Mouse (Mus musculus) liver, embryonic 12.5 days (tissue): Measurements from ENCODE around the gene Pkib. TPM values are rescaled to one million over a fixed set of nuclear protein-coding genes. Genes with fewer than 3 reads are reported as not detected.

Experiments
- ATAC-seq: fragments of 200-750 bp; cut with Nextera tagmentation; 2 replicates; pipeline ENCODE4 v1.8.0; 2017; ENCODE audit warnings: moderate number of reproducible peaks, mild to moderate bottlenecking, moderate library complexity
- H3K27ac ChIP-seq: fragments of 300-500 bp; sonication (generic); 2 replicates; pipeline ENCODE4 v1.5.1; 2016; ENCODE audit warnings: mild to moderate bottlenecking
- H3K27me3 ChIP-seq: fragments of 300-500 bp; sonication (generic); replicated peaks from 2 replicates; pipeline ENCODE4 v1.6.1; 2016; ENCODE audit warnings: mild to moderate bottlenecking, moderate library complexity
- H3K36me3 ChIP-seq: fragments of 300-500 bp; sonication (generic); 2 replicates; pipeline ENCODE4 v1.6.1; 2016; ENCODE audit warnings: mild to moderate bottlenecking, moderate library complexity
- H3K4me1 ChIP-seq: fragments of 300-500 bp; sonication (generic); 2 replicates; pipeline ENCODE4 v1.6.1; 2016
- H3K4me2 ChIP-seq: fragments of 300-500 bp; sonication (generic); 2 replicates; pipeline ENCODE4 v1.6.1; 2016; ENCODE audit warnings: mild to moderate bottlenecking, moderate library complexity
- H3K4me3 ChIP-seq: fragments of 300-500 bp; sonication (generic); 2 replicates; pipeline ENCODE4 v1.5.1; 2016; ENCODE audit warnings: mild to moderate bottlenecking, moderate library complexity
- H3K9ac ChIP-seq: fragments of 300-500 bp; sonication (generic); 2 replicates; pipeline ENCODE4 v1.6.1; 2016; ENCODE audit warnings: mild to moderate bottlenecking, moderate library complexity
- H3K9me3 ChIP-seq: fragments of 300-500 bp; sonication (generic); replicated peaks from 2 replicates; pipeline ENCODE4 v1.6.1; 2016; ENCODE audit warnings: mild to moderate bottlenecking, moderate library complexity
- WGBS: fragments of 180-500 bp; shearing (Covaris S2); methylation state at CpG from one replicate; pipeline ENCODE4 v1.1.7; 2016; ENCODE audit not compliant: insufficient replicate concordance; 5-methylcytosine and 5-hydroxymethylcytosine counted together
- polyA plus RNA-seq: library from polyadenylated mRNA; unstranded; fragments of >200 nt; fragmentation: Nextera tagmentation; extraction: Ambion mirVana; gene quantifications from 2 replicates; pipeline ENCODE4 v1.2.1, GENCODE M21; 2016

Gene Pkib
- polyA plus RNA-seq, 1 experiment from 2014 or later = 1.9 TPM

- H3K4me2 ChIP-seq = no peak overlapping the region
- H3K27ac ChIP-seq = no peak overlapping the region
- no peak overlapping the region for H3K4me3 ChIP-seq
- H3K9me3 ChIP-seq = no peaks in the 10 kb centered on the region
- no peaks in the 10 kb centered on the region for H3K36me3 ChIP-seq
- H3K9ac ChIP-seq = no peak overlapping the region
- WGBS = 24% methylated on average over 7 of the region's 7 CpGs
- ATAC-seq = no peak
- 0 out of 2 replicates have a peak, but pooled peaks cover 6% of the 10 kb centered on the region for H3K27me3 ChIP-seq
- no peaks in the 10 kb centered on the region for H3K4me1 ChIP-seq
Observed at GRCm38 (mm10) chr10:57784131-57784875, 152.5 kb downstream of the Pkib start.

GRCm38 (mm10) chr10:57784876-57785150 is 153.0 kb downstream of the Pkib start, which contains the start of gene Fabp7:
TSS of gene Fabp7 (plus strand) at chr10:57784881.
- no peaks in the 10 kb centered on the region for H3K36me3 ChIP-seq
- no peak within 1 kb of the TSS for H3K9ac ChIP-seq
- no peak within 1 kb of the TSS for H3K4me3 ChIP-seq
- H3K27ac ChIP-seq = no peak within 1 kb of the TSS
- no peak for ATAC-seq
- H3K4me1 ChIP-seq = no peaks in the 10 kb centered on the region
- 29% methylated on average over 7 of the region's 7 CpGs for WGBS
- H3K9me3 ChIP-seq = no peaks in the 10 kb centered on the region
- H3K4me2 ChIP-seq = no peak within 1 kb of the TSS
- H3K27me3 ChIP-seq = 0 out of 2 replicates have a peak, but pooled peaks cover 6% of the 10 kb centered on the region

DNA sequence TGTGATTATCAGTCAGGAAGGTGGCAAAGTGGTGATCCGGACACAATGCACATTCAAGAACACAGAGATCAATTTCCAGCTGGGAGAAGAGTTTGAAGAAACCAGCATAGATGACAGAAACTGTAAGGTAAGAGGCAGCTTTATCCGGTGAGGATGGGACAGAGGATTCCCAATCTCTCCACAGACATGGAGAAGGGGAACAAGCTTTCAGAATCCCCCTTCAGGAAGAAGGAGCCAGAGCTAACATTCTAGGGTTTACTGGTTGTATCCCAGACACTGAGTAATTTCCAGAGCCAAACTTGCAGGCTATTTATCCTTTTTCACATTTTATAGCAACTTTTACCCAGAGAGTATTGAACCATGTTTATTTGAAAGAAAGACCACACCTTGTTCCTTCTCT is 153.8 kb downstream of the Pkib start:
- Histone ChIP-seq H3K4me2 (no peak overlapping the region), H3K36me3 (no peaks in the 10 kb centered on the region), H3K27ac (no peak overlapping the region), H3K9me3 (no peaks in the 10 kb centered on the region), H3K27me3 (0 out of 2 replicates have a peak, but pooled peaks cover 6% of the 10 kb centered on the region), H3K4me1 (no peaks in the 10 kb centered on the region), H3K4me3 (no peak overlapping the region), H3K9ac (no peak overlapping the region)
- 60% methylated on average over 2 of the region's 2 CpGs for WGBS
- no peak for ATAC-seq

Other genes starting within 250 kb of the Pkib start
- 10.5 and 10.7 TPM in 2 replicates for gene Hsf2, start 145.6 kb upstream of the Pkib start, polyA plus RNA-seq
- 75.5 and 77.4 TPM in 2 replicates for gene Serinc1, start 99.5 kb upstream of the Pkib start, polyA plus RNA-seq
- gene Fabp7, start 152.9 kb downstream of the Pkib start, polyA plus RNA-seq = 0.98 and 1.4 TPM in 2 replicates
- 10.8 TPM in 2 replicates for gene Smpdl3a, start 162.4 kb downstream of the Pkib start, polyA plus RNA-seq